Mouse (Mus musculus): Measurements from ENCODE around the gene Gatad2b. TPM values are rescaled to one million over a fixed set of nuclear protein-coding genes. Genes with fewer than 3 reads are reported as not detected.
"Not testable (repeated sequence)": the region's sequence is repeated elsewhere in the genome, so short reads cannot be mapped to it uniquely, and the experiment has no call there.

The Gatad2b gene
- 14.2 TPM for polyA plus RNA-seq (2012; fragmentation: generic; extraction: Trizol)
- long read RNA-seq, experiment 1, partial matches to known transcripts: 2 of 9 reads
- long read RNA-seq, experiment 1, other reads (novel, unspliced or antisense): 5 of 9 reads
- long read RNA-seq, experiment 2, full-length matches to known transcripts: 14 of 24 reads
- long read RNA-seq, experiment 2, partial matches to known transcripts: 0 of 24 reads
- long read RNA-seq, experiment 2, other reads (novel, unspliced or antisense): 10 of 24 reads

DNA sequence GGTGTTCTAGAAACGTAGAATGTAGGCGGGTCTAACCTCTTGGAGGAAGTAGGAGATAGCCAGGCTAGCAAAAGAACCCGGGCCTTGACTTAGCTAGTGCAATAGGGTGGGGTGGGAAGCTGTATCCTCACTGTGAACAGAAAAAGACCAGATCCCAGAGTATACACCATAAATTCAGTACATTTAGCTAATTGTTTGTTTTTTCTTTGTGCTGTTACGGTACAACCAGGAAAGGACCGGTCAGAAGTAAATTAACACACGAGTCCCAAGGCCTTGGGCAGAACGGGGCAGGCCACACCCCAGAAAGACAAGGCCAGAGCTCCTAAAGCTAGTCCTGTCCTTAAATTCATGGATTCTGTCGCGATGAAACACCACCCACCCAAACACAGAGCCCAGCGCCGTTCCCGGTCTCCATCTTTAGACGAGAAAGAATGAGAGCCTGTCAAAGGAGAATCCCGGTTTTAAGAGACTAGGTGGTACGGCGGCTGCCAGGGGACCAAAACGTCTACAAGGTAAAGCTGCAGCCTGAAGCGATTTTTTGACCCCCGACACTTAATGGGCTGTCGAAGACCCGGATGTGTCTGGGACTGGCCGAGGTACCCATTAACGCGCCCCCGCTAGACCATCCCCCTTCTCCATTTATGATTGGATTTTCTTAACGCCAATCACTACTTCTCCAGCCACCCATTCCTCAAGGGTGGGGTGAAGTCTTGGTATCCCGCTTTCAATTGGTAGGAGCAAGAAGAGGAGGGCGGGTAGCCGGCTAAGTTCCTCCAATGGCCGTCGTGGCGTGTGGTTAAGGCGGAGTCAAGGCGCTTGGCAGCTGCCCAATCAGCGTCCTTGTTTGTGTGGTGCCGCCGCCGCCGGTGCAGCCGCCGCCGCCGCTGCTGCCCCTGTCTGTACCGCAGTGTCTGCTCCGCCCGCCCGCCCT, at the start of gene Gatad2b:
Gene Gatad2b, plus strand, starts transcription at position 834 of the 931 bp plus-strand sequence.
- Histone ChIP-seq H3K79me2 (ENCODE audit: control insufficient read depth, insufficient read depth) (peaks cover 45% of the 10 kb centered on the region), H3K36me3 (ENCODE audit: control insufficient read depth, insufficient read depth) (peaks cover 6% of the 10 kb centered on the region), H3ac (ENCODE audit: control insufficient read depth, insufficient read length, low read depth) (peak within 1 kb of the TSS; percentile 90), H3K79me3 (ENCODE audit: low read depth) (peaks cover 40% of the 10 kb centered on the region), H3K27me3 (ENCODE audit: control insufficient read depth, insufficient read depth, insufficient read length) (no peaks in the 10 kb centered on the region), H3K4me3 (ENCODE audit: insufficient read depth, poor library complexity, severe bottlenecking) (peak within 1 kb of the TSS; percentile 75)
- TF ChIP-seq MYOD1 (IDR thresholded peaks at IDR 0.05; ENCODE audit: control insufficient read depth, insufficient read length, low read depth) (no peak), CEBPB (IDR thresholded peaks at IDR 0.05; ENCODE audit: low read depth) (no peak)

DNA sequence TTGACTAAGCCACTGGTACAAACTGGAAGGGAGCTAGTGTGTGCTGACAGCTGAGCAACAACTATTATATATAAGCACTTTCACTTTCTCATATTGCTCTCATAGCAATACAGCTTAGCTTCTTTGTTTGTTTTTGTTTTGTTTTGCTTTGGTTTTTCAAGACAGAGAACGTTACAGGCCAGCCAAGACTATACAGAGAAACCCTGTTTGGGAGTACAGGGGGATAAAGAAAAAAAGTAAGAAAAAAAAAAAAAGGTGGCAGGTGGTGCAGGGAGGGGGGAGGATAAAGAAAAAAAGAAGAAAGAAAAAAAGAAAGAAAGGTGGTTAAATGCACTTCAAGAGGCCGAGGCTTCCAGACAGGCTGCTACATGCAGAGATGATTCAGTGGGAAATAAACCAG, 47.6 kb upstream of the Gatad2b start:
- Histone ChIP-seq H3K4me3 (ENCODE audit: insufficient read depth, poor library complexity, severe bottlenecking) (no peak overlapping the region), H3ac (ENCODE audit: control insufficient read depth, insufficient read length, low read depth) (no peak overlapping the region), H3K79me3 (ENCODE audit: low read depth) (no peaks in the 10 kb centered on the region), H3K36me3 (ENCODE audit: control insufficient read depth, insufficient read depth) (peaks cover 4% of the 10 kb centered on the region), H3K79me2 (ENCODE audit: control insufficient read depth, insufficient read depth) (peaks cover 14% of the 10 kb centered on the region), H3K27me3 (ENCODE audit: control insufficient read depth, insufficient read depth, insufficient read length) (no peaks in the 10 kb centered on the region)
- TF ChIP-seq MYOG (IDR thresholded peaks at IDR 0.05; ENCODE audit: control insufficient read depth, extremely low read depth, insufficient read length): no peak

DNA sequence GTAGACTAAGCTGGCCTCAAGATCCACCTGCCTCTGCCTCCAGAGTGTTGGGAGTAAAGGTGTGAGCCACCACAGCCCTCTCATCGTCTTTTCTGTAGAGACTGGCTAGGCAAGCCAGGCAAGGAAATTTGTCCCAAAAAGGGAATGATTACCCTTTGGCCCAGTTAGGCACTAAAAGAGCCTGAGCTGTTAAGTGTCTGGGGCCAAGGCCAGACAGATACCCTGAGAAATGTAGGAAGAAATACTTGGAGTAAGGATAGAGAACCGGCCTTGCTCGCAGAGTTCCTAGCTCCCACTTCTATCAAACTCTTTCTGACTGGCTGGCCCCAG, 45.4 kb upstream of the Gatad2b start:
- Histone ChIP-seq H3K79me2 (ENCODE audit: control insufficient read depth, insufficient read depth) (peaks cover 14% of the 10 kb centered on the region), H3K36me3 (ENCODE audit: control insufficient read depth, insufficient read depth) (peaks cover 13% of the 10 kb centered on the region), H3K27me3 (ENCODE audit: control insufficient read depth, insufficient read depth, insufficient read length) (no peaks in the 10 kb centered on the region), H3K79me3 (ENCODE audit: low read depth) (no peaks in the 10 kb centered on the region), H3ac (ENCODE audit: control insufficient read depth, insufficient read length, low read depth) (peak overlapping the region; percentile 57), H3K4me3 (ENCODE audit: insufficient read depth, poor library complexity, severe bottlenecking) (peak overlapping the region; percentile 85)
- TF ChIP-seq USF1 (IDR thresholded peaks at IDR 0.05; ENCODE audit: low read depth): no peak
- TF ChIP-seq CTCF (IDR thresholded peaks at IDR 0.05; ENCODE audit: control insufficient read depth, insufficient read depth, insufficient read length): no peak

DNA sequence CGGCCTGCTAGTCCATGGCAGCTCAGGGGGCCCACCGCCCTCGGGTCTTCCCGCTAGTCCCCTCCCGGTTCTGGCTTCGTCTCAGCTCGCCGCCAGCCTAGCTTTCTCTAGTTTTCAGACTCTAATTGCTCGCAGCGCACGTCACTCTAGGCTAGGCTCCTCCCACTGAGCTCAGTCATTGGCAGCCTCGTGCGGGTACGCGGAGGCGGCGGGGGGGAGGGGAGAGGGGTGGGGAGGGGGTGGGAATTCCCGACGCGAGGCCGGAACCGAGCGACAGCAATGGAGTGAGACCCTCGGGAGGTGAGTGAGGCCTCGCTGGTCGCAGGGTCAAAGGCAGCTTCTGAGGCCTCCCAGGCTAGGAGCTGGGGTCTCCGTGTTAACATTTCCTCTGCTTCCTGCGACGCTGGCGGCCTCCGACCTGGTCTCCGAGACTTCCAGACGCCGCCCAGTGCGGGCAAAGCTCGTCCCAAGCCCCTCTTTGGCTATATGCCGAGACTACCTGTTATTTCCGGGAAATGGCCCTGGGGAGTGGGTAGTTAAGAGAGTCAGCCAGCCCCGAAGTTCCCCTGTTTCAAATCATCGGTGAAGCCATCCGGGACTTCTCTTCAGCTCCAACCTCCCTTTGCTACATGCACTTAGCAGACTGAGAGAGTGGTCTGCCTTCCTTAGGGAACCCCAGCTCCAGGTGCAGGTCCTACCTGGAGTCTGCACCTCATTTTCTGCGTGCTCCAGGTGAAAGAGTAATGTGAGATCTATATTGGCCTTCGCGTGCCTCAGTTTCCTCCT, 44.8 kb upstream of the Gatad2b start, which contains the start of gene Slc39a1:
Gene Slc39a1, plus strand, starts transcription at position 213 of the 786 bp plus-strand sequence.
- Histone ChIP-seq H3K79me3 (ENCODE audit: low read depth) (no peaks in the 10 kb centered on the region), H3K4me3 (ENCODE audit: insufficient read depth, poor library complexity, severe bottlenecking) (peak within 1 kb of the TSS; percentile 85), H3K36me3 (ENCODE audit: control insufficient read depth, insufficient read depth) (peaks cover 13% of the 10 kb centered on the region)

DNA sequence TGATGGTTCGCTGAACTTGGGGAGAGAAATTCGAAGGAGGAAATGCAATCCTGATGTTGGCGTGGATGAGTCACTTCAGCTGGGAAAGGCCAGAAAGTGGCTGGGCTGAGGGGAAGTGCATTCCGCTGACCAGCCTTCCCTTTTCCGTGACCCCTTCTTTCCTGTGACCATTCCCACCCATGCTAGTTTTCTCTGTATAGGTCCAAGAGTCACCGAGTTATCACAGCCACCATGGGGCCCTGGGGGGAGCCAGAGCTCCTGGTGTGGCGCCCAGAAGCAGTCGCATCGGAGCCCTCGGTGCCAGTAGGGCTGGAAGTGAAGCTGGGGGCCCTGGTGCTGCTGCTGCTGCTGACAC, 44.3 kb upstream of the Gatad2b start:
- Histone ChIP-seq H3K79me3 (ENCODE audit: low read depth) (no peaks in the 10 kb centered on the region), H3ac (ENCODE audit: control insufficient read depth, insufficient read length, low read depth) (peak overlapping the region; percentile 87), H3K27me3 (ENCODE audit: control insufficient read depth, insufficient read depth, insufficient read length) (no peaks in the 10 kb centered on the region), H3K79me2 (ENCODE audit: control insufficient read depth, insufficient read depth) (peaks cover 14% of the 10 kb centered on the region), H3K36me3 (ENCODE audit: control insufficient read depth, insufficient read depth) (peaks cover 13% of the 10 kb centered on the region), H3K4me3 (ENCODE audit: insufficient read depth, poor library complexity, severe bottlenecking) (peak overlapping the region; percentile 85)
- TF ChIP-seq MAX (IDR thresholded peaks at IDR 0.05): no peak
- TF ChIP-seq CEBPB (IDR thresholded peaks at IDR 0.05; ENCODE audit: low read depth): no peak

More for the DNA sequence above, 44.8 kb upstream of the Gatad2b start, which contains the start of gene Slc39a1:
- TF ChIP-seq MAX (IDR thresholded peaks at IDR 0.05) (peak; percentile 46), USF1 (IDR thresholded peaks at IDR 0.05; ENCODE audit: low read depth) (no peak), MYOG (IDR thresholded peaks at IDR 0.05; ENCODE audit: control insufficient read depth, extremely low read depth, insufficient read length) (no peak), CTCF (IDR thresholded peaks at IDR 0.05; ENCODE audit: control insufficient read depth, insufficient read depth, insufficient read length) (no peak)
- peaks cover 14% of the 10 kb centered on the region for H3K79me2 ChIP-seq (ENCODE audit: control insufficient read depth, insufficient read depth)
- H3ac ChIP-seq (ENCODE audit: control insufficient read depth, insufficient read length, low read depth): peak within 1 kb of the TSS; percentile 87
- H3K27me3 ChIP-seq (ENCODE audit: control insufficient read depth, insufficient read depth, insufficient read length): no peaks in the 10 kb centered on the region

DNA sequence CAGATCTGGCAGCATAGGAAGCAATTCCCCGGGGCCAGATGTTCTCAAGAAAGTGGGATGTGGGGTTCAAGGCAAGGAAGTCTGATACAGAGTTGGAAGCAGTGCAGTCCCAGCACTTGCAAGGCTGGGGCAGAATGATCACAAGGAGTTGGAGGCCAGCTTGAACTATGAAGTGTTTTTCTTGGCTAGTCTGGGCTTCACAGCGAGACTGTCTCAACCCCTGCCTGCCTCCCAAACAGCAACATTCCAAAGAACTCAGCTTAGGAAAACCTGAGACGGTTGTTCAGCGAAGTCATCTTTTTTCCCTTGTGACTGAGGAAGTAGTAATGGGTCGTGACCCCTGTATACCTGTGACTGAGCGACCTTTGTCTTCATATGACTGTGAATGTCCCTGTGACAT, 42.2 kb upstream of the Gatad2b start:
- Histone ChIP-seq H3K36me3 (ENCODE audit: control insufficient read depth, insufficient read depth) (peaks cover 13% of the 10 kb centered on the region), H3K27me3 (ENCODE audit: control insufficient read depth, insufficient read depth, insufficient read length) (no peaks in the 10 kb centered on the region), H3K79me2 (ENCODE audit: control insufficient read depth, insufficient read depth) (peaks cover 30% of the 10 kb centered on the region), H3K79me3 (ENCODE audit: low read depth) (peaks cover 15% of the 10 kb centered on the region), H3ac (ENCODE audit: control insufficient read depth, insufficient read length, low read depth) (no peak overlapping the region), H3K4me3 (ENCODE audit: insufficient read depth, poor library complexity, severe bottlenecking) (no peak overlapping the region)
- no peak for TF ChIP-seq MAX (IDR thresholded peaks at IDR 0.05)
- TF ChIP-seq MYOD1 (IDR thresholded peaks at IDR 0.05; ENCODE audit: control insufficient read depth, insufficient read length, low read depth): no peak
- TF ChIP-seq MYOG (IDR thresholded peaks at IDR 0.05; ENCODE audit: control insufficient read depth, extremely low read depth, insufficient read length): no peak
- no peak for TF ChIP-seq USF1 (IDR thresholded peaks at IDR 0.05; ENCODE audit: low read depth)
- no peak for TF ChIP-seq FOSL1 (IDR thresholded peaks at IDR 0.05; ENCODE audit: insufficient read depth, low read length, poor library complexity, severe bottlenecking)
- TF ChIP-seq CEBPB (IDR thresholded peaks at IDR 0.05; ENCODE audit: low read depth): no peak
- TF ChIP-seq CTCF (IDR thresholded peaks at IDR 0.05; ENCODE audit: control insufficient read depth, insufficient read depth, insufficient read length): no peak

DNA sequence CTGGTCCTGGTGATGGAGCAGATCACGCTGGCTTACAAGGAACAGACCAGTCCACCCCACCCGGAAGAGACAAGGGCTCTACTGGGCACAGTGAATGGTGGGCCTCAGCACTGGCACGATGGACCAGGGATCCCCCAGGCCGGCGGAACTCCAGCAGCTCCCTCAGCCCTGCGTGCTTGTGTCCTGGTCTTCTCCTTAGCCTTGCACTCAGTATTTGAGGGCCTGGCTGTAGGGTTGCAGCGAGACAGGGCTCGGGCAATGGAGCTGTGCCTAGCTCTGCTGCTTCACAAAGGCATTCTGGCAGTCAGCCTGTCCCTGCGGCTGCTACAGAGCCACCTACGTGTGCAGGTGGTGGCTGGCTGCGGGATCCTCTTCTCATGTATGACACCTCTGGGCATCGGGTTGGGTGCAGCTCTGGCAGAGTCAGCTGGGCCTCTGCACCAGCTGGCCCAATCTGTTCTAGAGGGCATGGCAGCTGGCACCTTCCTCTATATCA, 41.2 kb upstream of the Gatad2b start:
- not testable (repeated sequence) for H3K27me3 ChIP-seq (ENCODE audit: control insufficient read depth, insufficient read depth, insufficient read length); H3ac ChIP-seq (ENCODE audit: control insufficient read depth, insufficient read length, low read depth); H3K4me3 ChIP-seq (ENCODE audit: insufficient read depth, poor library complexity, severe bottlenecking)
- peaks cover 22% of the 10 kb centered on the region for H3K36me3 ChIP-seq (ENCODE audit: control insufficient read depth, insufficient read depth)
- peaks cover 24% of the 10 kb centered on the region for H3K79me3 ChIP-seq (ENCODE audit: low read depth)
- peaks cover 40% of the 10 kb centered on the region for H3K79me2 ChIP-seq (ENCODE audit: control insufficient read depth, insufficient read depth)

DNA sequence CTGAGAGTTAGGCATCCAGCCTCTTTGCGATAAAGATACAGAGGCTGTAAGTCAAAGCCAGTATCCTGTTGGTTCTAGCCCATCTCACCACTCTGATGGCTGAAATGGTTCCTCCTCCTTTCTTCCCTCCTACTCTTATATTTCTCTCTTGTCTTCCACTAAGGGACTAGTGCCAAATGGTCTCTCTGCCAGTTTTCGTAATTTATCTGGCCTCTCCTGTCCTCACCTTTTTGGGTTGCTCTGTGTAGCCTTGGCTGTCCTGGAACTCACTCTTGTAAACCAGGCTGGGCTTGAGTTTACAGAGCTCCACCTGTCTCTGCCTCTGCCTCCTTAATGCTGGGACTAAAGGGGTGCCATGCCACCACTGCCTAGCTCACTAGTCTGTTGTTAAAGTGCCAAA, 40.3 kb upstream of the Gatad2b start:
- Histone ChIP-seq H3K79me2 (ENCODE audit: control insufficient read depth, insufficient read depth) (peaks cover 49% of the 10 kb centered on the region), H3K79me3 (ENCODE audit: low read depth) (peaks cover 30% of the 10 kb centered on the region), H3K36me3 (ENCODE audit: control insufficient read depth, insufficient read depth) (peaks cover 27% of the 10 kb centered on the region)
- not testable (repeated sequence) for H3K27me3 ChIP-seq (ENCODE audit: control insufficient read depth, insufficient read depth, insufficient read length); H3ac ChIP-seq (ENCODE audit: control insufficient read depth, insufficient read length, low read depth); H3K4me3 ChIP-seq (ENCODE audit: insufficient read depth, poor library complexity, severe bottlenecking)

All from C2C12 (cell line).